Mouse (Mus musculus) heart, adult 2 months (tissue): ENCODE data around the gene Akap9.

Experiments used
- EP300 ChIP-seq: fragments of 200-500 bp; IDR thresholded peaks from 2 replicates; pipeline ENCODE4 v1.6.1; 2011; ENCODE audit warnings: low read depth, low read length, control low read depth; ENCODE audit not compliant: insufficient read depth
- POLR2A ChIP-seq: fragments of 200-500 bp; IDR thresholded peaks from 2 replicates; pipeline ENCODE4 v1.6.1; 2011; ENCODE audit warnings: mild to moderate bottlenecking, low read depth, low read length, control low read depth; ENCODE audit not compliant: insufficient read depth

- TF ChIP-seq EP300 (no peak), POLR2A (no peak)
Observed at GRCm38 (mm10) chr5:4101031-4101430, 173.2 kb downstream of the Akap9 start.
